Mouse (Mus musculus) kidney, embryonic 16.5 days (tissue): ENCODE data around the gene Mmgt2. TPM values are rescaled to one million over a fixed set of nuclear protein-coding genes. Genes with fewer than 3 reads are reported as not detected.

ENCODE experiments used
- ATAC-seq: fragments of 200-750 bp; cut with Nextera tagmentation; 2 replicates; pipeline ENCODE4 v1.8.0; 2017; ENCODE audit warnings: moderate TSS enrichment; ENCODE audit not compliant: low FRiP score, low TSS enrichment
- H3K27ac ChIP-seq: fragments of 300-500 bp; sonication (generic); 2 replicates; pipeline ENCODE4 v1.5.1; 2014; ENCODE audit warnings: low read length
- H3K27me3 ChIP-seq: fragments of 300-500 bp; sonication (generic); 2 replicates; pipeline ENCODE4 v1.6.1; 2014; ENCODE audit warnings: low read length, control low read depth, mixed read lengths; ENCODE audit not compliant: insufficient read depth
- H3K36me3 ChIP-seq: fragments of 300-500 bp; sonication (generic); 2 replicates; pipeline ENCODE4 v1.6.1; 2014; ENCODE audit warnings: low read length, control low read depth, mixed read lengths; ENCODE audit not compliant: insufficient read depth
- H3K4me1 ChIP-seq: fragments of 300-500 bp; sonication (generic); 2 replicates; pipeline ENCODE4 v1.6.1; 2014; ENCODE audit warnings: low read length, control low read depth, mixed read lengths; ENCODE audit not compliant: insufficient read depth
- H3K4me2 ChIP-seq: fragments of 300-500 bp; sonication (generic); replicated peaks from 2 replicates; pipeline ENCODE4 v1.6.1; 2014; ENCODE audit warnings: low read depth, low read length
- H3K4me3 ChIP-seq: fragments of 300-500 bp; sonication (generic); 2 replicates; pipeline ENCODE4 v1.5.1; 2014; ENCODE audit warnings: mild to moderate bottlenecking, low read length
- H3K9ac ChIP-seq: fragments of 300-500 bp; sonication (generic); replicated peaks from 2 replicates; pipeline ENCODE4 v1.6.1; 2014; ENCODE audit warnings: low read length
- H3K9me3 ChIP-seq: fragments of 300-500 bp; sonication (generic); 2 replicates; pipeline ENCODE4 v1.6.1; 2016; ENCODE audit warnings: low read length, control low read depth
- WGBS: fragments of 180-500 bp; shearing (Covaris S2); extraction: QIAGEN DNeasy Blood & Tissue Kit; methylation state at CpG from one replicate; pipeline ENCODE4 v1.1.7; 2014; 5-methylcytosine and 5-hydroxymethylcytosine counted together
- polyA plus RNA-seq: library from polyadenylated mRNA; unstranded; fragments of >200 nt; fragmentation: Nextera tagmentation; extraction: Ambion mirVana; gene quantifications from 2 replicates; pipeline ENCODE4 v1.2.1, GENCODE M21; 2015

Gene Mmgt2
- polyA plus RNA-seq, 1 experiment from 2014 or later, result 66.2 TPM

DNA sequence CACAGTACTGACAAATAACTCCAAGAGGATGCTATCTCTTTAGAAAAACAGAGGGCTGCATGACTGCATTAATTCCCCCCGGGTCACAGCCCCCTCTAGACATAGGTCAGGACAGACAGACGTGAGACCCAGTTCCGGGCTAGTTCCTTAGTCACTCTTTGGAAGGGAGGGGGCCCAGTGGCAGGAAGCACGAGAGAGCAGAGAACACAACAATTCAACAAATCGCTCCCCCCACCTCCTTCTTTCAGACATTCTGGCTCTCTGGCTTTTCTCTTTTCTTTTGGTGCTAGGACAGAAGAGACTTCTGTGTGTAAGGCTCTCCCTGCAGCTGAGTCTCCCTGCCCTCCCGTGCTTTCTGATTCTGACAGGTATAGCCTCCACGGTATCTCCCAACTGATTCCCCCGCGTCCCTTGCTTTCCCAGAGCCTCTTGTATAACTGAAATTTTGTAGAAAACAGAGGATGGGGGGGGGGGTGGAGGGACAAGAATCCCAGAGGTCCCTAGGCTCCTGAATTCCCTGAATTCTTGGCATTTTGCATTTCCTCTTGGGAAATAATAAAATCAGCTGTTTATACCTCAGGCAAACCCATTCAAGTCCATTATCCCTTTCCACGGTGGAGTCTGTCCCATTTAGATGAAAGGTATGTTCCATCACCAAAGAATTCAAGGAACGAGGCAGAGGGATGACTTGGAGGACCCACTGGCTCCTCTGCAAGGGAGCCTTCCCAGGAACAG, 12.2 kb upstream of the Mmgt2 start:
- H3K4me1 ChIP-seq, result peaks cover 29% of the 10 kb centered on the region
- H3K9ac ChIP-seq, result no peak overlapping the region
- WGBS, result 51% methylated on average over 11 of the region's 11 CpGs
- no peak for ATAC-seq
- H3K27me3 ChIP-seq, result no peaks in the 10 kb centered on the region
- peak overlapping the region; percentile 51 for H3K27ac ChIP-seq
- no peak overlapping the region for H3K4me2 ChIP-seq
- no peak overlapping the region for H3K4me3 ChIP-seq
- no peaks in the 10 kb centered on the region for H3K36me3 ChIP-seq
- no peaks in the 10 kb centered on the region for H3K9me3 ChIP-seq

DNA sequence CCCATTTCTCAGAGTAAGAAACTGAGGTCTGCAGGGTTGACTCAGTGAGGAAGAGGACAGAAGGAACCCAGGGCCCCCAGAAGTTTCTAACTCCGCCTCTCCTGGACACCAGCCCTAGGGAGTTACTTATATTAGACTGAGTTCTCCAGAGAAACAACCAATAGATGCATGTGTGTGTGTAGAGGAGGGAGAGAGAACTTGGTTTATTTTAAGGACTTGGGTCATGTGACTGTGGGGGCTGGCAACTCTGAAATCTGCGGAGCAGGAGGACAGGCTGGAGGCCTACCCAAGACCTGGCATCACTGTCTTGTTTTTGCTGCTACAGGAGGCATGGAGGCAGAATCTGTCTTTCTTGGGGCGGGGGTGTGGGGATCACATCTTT, 11.6 kb upstream of the Mmgt2 start:
- ATAC-seq, result no peak
- Histone ChIP-seq H3K4me2 (no peak overlapping the region), H3K4me1 (peaks cover 28% of the 10 kb centered on the region), H3K4me3 (no peak overlapping the region), H3K9me3 (no peaks in the 10 kb centered on the region), H3K36me3 (no peaks in the 10 kb centered on the region), H3K9ac (no peak overlapping the region), H3K27me3 (no peaks in the 10 kb centered on the region), H3K27ac (peak overlapping the region; percentile 41; the same call in 1 of the 2 replicates)
- 74% methylated on average over 3 of the region's 3 CpGs for WGBS

DNA sequence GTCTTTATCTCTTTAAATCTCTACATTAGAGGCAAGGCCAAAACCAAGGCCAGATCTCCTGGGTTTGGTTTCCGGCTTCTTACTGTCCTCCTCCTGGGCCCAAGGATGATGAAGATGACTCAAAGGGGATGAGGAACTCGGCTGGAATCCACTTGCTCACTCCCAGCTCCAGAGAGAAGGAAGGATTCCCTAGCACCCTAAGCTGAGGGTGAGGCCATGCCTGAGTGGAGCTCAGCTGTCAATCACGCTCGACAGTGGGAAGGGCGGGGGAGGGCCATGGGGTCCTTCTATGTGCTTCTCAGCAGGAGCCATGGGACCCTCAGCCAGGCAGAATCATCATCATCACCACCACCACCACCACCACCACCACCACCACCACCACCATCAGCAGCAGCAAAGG, 11.1 kb upstream of the Mmgt2 start:
- Histone ChIP-seq H3K4me1 (peaks cover 32% of the 10 kb centered on the region), H3K36me3 (no peaks in the 10 kb centered on the region), H3K9me3 (no peaks in the 10 kb centered on the region), H3K4me2 (no peak overlapping the region), H3K27me3 (no peaks in the 10 kb centered on the region), H3K9ac (no peak overlapping the region), H3K27ac (peak overlapping the region; percentile 41; the same call in 1 of the 2 replicates), H3K4me3 (no peak overlapping the region)
- WGBS, result 71% methylated on average over 5 of the region's 5 CpGs
- ATAC-seq, result no peak

DNA sequence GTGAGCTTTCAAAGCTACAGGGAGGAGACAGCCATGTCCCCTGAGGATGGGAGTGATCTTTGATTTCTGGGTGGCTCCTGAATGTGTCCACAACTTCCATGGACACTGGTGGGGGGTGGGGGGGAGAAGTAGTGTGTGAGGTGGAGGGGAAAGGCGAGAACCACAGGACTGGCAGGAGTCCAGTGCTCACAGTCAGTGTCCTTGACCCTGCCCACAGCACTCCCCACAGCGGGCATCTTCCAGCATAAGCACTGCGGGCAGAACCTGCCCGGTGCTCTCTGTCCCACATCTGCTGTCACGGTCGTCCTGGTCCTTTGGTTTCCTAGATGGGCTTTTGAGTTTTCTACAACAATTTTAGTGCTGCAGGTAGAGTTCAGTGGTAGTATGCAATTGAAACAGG, 10.7 kb upstream of the Mmgt2 start:
- ATAC-seq, result no peak
- 92% methylated on average over 6 of the region's 6 CpGs for WGBS
- Histone ChIP-seq H3K9me3 (no peaks in the 10 kb centered on the region), H3K27me3 (no peaks in the 10 kb centered on the region), H3K4me1 (peaks cover 36% of the 10 kb centered on the region), H3K27ac (no peak overlapping the region), H3K4me2 (no peak overlapping the region), H3K4me3 (no peak overlapping the region), H3K36me3 (no peaks in the 10 kb centered on the region), H3K9ac (no peak overlapping the region)

DNA sequence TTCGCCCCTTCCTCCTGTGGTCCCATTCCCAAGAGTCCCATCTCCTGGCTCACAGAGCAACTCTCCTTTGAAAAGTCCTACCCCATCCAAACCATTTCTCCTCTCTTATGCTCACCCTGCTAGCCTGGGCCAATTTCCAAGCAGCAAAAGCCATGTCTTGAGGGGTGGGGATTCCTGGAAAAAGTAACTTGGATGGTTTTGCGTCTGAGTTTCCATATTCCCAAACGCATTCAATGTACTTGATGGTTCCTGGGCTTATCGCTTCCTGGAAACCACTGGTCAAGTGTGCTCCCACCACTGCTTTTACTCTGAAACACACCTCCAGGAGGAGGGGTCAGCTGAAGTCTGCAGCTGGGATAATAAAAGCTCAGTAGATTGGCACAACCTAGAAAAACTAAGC, 10.1 kb upstream of the Mmgt2 start:
- Histone ChIP-seq H3K4me3 (no peak overlapping the region), H3K36me3 (no peaks in the 10 kb centered on the region), H3K27me3 (no peaks in the 10 kb centered on the region), H3K4me1 (peaks cover 42% of the 10 kb centered on the region), H3K9ac (no peak overlapping the region), H3K9me3 (no peaks in the 10 kb centered on the region), H3K27ac (no peak overlapping the region), H3K4me2 (no peak overlapping the region)
- no peak for ATAC-seq
- WGBS, result 88% methylated on average over 4 of the region's 4 CpGs

DNA sequence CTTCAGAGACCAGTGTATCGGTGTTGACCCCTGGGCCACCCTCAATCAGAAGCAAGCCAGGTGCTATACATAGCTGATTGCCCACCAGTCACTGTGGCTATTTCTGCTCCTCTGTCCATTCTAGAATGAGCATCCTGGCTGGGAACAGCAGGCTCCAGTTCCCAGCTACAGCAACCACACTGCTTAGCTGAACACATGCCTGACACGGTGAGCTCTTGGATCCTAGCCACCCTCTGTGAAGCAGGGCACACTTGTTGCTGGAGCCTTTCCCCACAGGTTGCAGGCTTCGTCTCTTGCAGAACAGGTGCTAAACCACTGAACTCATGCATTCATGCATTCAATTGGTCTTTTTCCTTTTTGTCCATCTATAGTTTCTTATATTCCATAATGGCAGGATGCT, 8.1 kb upstream of the Mmgt2 start:
- H3K4me1 ChIP-seq, result peaks cover 49% of the 10 kb centered on the region
- no peak for ATAC-seq
- H3K9me3 ChIP-seq, result no peaks in the 10 kb centered on the region
- 77% methylated on average over 3 of the region's 3 CpGs for WGBS
- no peaks in the 10 kb centered on the region for H3K27me3 ChIP-seq
- no peak overlapping the region for H3K9ac ChIP-seq
- no peaks in the 10 kb centered on the region for H3K36me3 ChIP-seq
- no peak overlapping the region for H3K27ac ChIP-seq
- no peak overlapping the region for H3K4me2 ChIP-seq
- H3K4me3 ChIP-seq, result no peak overlapping the region

DNA sequence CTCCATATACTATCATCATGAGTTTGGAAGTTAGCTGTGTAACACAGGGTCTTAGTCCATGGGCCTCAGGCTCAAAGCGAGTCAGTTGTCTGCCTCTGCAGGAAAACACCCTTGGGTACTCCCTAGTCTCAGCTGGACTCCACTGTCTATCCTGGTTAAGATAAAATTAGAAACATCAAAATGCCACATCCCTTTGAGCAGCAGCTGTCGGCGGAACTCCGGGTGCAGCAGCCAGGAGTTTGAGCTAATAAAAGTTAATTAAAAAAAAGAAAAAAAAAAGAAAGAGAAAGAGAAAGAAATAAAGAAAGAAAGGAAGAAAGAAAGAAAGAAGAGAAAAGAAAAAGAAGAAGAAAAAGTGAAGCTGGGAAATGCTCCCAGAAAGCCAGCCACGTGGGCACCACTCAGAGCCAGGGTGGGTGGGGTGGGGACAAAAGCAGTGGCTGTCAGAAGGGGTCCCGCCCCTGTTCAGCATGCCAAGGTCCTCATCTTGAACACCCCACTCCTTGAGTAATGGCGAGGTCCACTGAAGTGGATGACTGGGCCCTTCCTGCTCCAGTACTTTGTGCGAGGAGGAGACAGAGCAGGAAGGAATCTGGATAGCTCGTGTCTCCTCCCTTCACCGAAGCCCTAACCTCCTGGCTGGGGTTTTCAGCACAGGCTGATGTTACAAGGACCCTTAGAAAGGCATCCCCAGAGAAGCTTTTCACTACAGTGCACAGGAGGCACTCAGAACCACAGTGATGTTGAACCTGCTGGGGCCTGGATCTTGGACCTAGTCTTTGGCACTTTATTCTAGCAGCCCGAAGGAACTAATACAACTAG, 6.2 kb upstream of the Mmgt2 start:
- WGBS, result 45% methylated on average over 11 of the region's 11 CpGs
- H3K36me3 ChIP-seq, result no peaks in the 10 kb centered on the region
- H3K27ac ChIP-seq, result peak overlapping the region; percentile 15; the same call in 1 of the 2 replicates
- peaks cover 49% of the 10 kb centered on the region for H3K4me1 ChIP-seq
- no peak overlapping the region for H3K4me3 ChIP-seq
- H3K27me3 ChIP-seq, result no peaks in the 10 kb centered on the region
- H3K9ac ChIP-seq, result no peak overlapping the region
- H3K9me3 ChIP-seq, result no peaks in the 10 kb centered on the region
- H3K4me2 ChIP-seq, result no peak overlapping the region
- no peak for ATAC-seq

DNA sequence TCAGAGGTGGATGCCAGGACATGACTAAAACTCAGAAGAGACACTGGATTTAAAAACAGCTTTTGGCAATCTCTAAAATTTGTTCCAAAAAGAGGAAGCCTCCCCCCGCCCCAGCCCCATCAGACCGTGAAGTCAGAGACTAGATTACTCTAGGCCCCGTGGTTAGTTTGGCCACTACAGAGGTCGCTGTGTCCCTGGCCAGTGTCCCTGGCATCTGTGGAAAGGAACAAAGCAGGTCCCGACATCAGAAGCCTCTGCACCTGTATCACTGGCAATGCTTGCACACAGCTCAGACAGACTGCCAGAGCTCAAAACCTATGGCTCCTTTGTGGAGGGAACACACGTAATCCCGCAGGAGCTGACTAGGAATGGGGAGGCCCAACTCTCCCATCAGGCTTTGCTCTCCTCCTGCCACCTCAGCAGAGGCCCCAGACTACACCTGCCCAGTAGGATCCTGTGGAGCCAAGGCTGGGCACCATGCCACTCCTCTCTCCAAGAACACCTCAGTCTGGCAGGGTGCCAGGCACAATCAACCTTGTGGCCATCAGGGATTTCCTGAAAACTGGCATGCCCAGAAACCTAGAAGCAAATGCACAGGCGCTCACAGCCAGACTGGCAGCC, 5.3 kb upstream of the Mmgt2 start:
- Histone ChIP-seq H3K9ac (0 out of 2 replicates have a peak overlapping the region, but pooled peaks have one; percentile 10), H3K4me3 (no peak overlapping the region), H3K9me3 (no peaks in the 10 kb centered on the region), H3K27ac (peak overlapping the region; percentile 35; the same call in 1 of the 2 replicates), H3K4me2 (no peak overlapping the region), H3K4me1 (peaks cover 49% of the 10 kb centered on the region), H3K27me3 (no peaks in the 10 kb centered on the region), H3K36me3 (no peaks in the 10 kb centered on the region)
- WGBS, result 53% methylated on average over 8 of the region's 8 CpGs
- ATAC-seq, result no peak

DNA sequence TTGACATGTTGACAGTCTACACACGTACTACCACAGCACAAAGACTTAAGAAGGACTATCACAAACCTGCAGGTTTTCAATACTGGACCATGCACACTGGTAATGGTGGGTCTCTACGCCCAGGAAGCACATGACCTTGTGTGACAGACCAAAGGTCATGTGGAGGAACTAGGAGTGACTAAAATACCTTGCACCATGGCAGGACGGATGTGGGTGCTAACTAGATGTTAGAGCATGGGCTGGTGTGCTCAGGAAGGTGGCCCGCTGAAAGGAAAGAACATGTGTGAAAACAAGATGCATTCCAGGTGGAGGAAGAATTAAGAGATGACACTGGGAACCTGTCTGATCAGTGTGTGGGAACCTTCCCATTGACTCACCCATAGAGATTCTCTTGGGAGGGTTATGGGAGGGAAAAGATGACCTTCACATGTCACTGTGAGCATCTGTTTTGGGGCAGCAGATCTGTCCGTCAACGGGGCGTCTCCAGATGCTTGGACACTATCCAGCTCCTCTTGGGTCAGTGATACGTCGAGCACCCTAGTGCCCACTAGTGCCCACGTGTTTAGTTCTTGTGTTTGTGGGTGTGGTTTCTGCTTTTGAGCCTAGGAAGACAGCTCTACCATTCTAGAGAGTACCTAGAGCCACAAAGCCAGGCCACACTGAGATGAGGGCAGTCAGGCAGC, 4.6 kb upstream of the Mmgt2 start:
- Histone ChIP-seq H3K27ac (no peak overlapping the region), H3K9me3 (no peaks in the 10 kb centered on the region), H3K36me3 (no peaks in the 10 kb centered on the region), H3K4me2 (no peak overlapping the region), H3K4me1 (peaks cover 49% of the 10 kb centered on the region), H3K4me3 (no peak overlapping the region), H3K27me3 (no peaks in the 10 kb centered on the region), H3K9ac (no peak overlapping the region)
- no peak for ATAC-seq
- WGBS, result 82% methylated on average over 10 of the region's 10 CpGs
